Mouse (Mus musculus) stomach, embryonic 14.5 days (tissue): ENCODE data around the gene Slco3a1. TPM values are rescaled to one million over a fixed set of nuclear protein-coding genes. Genes with fewer than 3 reads are reported as not detected.

Experiments used
- ATAC-seq: fragments of 200-750 bp; cut with Nextera tagmentation; 2 replicates; pipeline ENCODE4 v1.8.0; 2017; ENCODE audit warnings: low read depth, moderate TSS enrichment; ENCODE audit not compliant: insufficient number of reproducible peaks, insufficient read depth, low FRiP score
- H3K27ac ChIP-seq: fragments of 300-500 bp; sonication (generic); 2 replicates; pipeline ENCODE4 v1.5.1; 2014; ENCODE audit warnings: mild to moderate bottlenecking, low read length, moderate library complexity, mixed read lengths
- H3K27me3 ChIP-seq: fragments of 300-500 bp; sonication (generic); 2 replicates; pipeline ENCODE4 v1.6.1; 2014; ENCODE audit warnings: low read length, control low read depth, mixed read lengths; ENCODE audit not compliant: control insufficient read depth, insufficient read depth
- H3K36me3 ChIP-seq: fragments of 300-500 bp; sonication (generic); 2 replicates; pipeline ENCODE4 v1.6.1; 2014; ENCODE audit warnings: mild to moderate bottlenecking, control low read depth, low read length, moderate library complexity, mixed read lengths; ENCODE audit not compliant: control insufficient read depth, insufficient read depth
- H3K4me1 ChIP-seq: fragments of 300-500 bp; sonication (generic); 2 replicates; pipeline ENCODE4 v1.6.1; 2014; ENCODE audit warnings: low read length, control low read depth, mixed read lengths; ENCODE audit not compliant: control insufficient read depth, insufficient read depth
- H3K4me2 ChIP-seq: fragments of 300-500 bp; sonication (generic); replicated peaks from 2 replicates; pipeline ENCODE4 v1.6.1; 2014; ENCODE audit warnings: low read depth, low read length, control low read depth
- H3K4me3 ChIP-seq: fragments of 300-500 bp; sonication (generic); 2 replicates; pipeline ENCODE4 v1.5.1; 2014; ENCODE audit warnings: low read depth, low read length, control low read depth
- H3K9ac ChIP-seq: fragments of 300-500 bp; sonication (generic); replicated peaks from 2 replicates; pipeline ENCODE4 v1.6.1; 2014; ENCODE audit warnings: low read depth, mild to moderate bottlenecking, control low read depth, low read length, moderate library complexity, mixed read lengths
- H3K9me3 ChIP-seq: fragments of 300-500 bp; sonication (generic); 2 replicates; pipeline ENCODE4 v1.6.1; 2016; ENCODE audit warnings: low read depth, low read length, control low read depth; ENCODE audit not compliant: control insufficient read depth
- WGBS: fragments of 180-500 bp; shearing (Covaris S2); extraction: QIAGEN DNeasy Blood & Tissue Kit; methylation state at CpG from one replicate; pipeline ENCODE4 v1.1.7; 2014; 5-methylcytosine and 5-hydroxymethylcytosine counted together
- polyA plus RNA-seq: library from polyadenylated mRNA; unstranded; fragments of >200 nt; fragmentation: Nextera tagmentation; extraction: Ambion mirVana; gene quantifications from 2 replicates; pipeline ENCODE4 v1.2.1, GENCODE M21; 2014

Slco3a1 gene
- polyA plus RNA-seq, 1 experiment from 2014 or later: 9.1 TPM

- H3K4me1 ChIP-seq: peaks cover 6% of the 10 kb centered on the region; the same call in 1 of the 2 replicates
- H3K4me2 ChIP-seq: no peak overlapping the region
- no peaks in the 10 kb centered on the region for H3K9me3 ChIP-seq
- no peak overlapping the region for H3K27ac ChIP-seq
- H3K9ac ChIP-seq: no peak overlapping the region
- H3K27me3 ChIP-seq: no peaks in the 10 kb centered on the region
- H3K4me3 ChIP-seq: no peak overlapping the region
- ATAC-seq: no peak
- H3K36me3 ChIP-seq: no peaks in the 10 kb centered on the region
- WGBS: 90% methylated on average over 3 of the region's 3 CpGs
Observed at GRCm38 (mm10) chr7:74332323-74332722, 222.3 kb downstream of the Slco3a1 start.

GRCm38 (mm10) chr7:74330858-74331726 is 223.5 kb downstream of the Slco3a1 start:
- no peaks in the 10 kb centered on the region for H3K9me3 ChIP-seq
- WGBS: 43% methylated on average over 7 of the region's 7 CpGs
- H3K27me3 ChIP-seq: no peaks in the 10 kb centered on the region
- peaks cover 6% of the 10 kb centered on the region; the same call in 1 of the 2 replicates for H3K4me1 ChIP-seq
- peak; percentile 46; the same call in 1 of the 2 replicates for ATAC-seq
- no peak overlapping the region for H3K27ac ChIP-seq
- no peak overlapping the region for H3K4me3 ChIP-seq
- H3K36me3 ChIP-seq: no peaks in the 10 kb centered on the region
- H3K9ac ChIP-seq: no peak overlapping the region
- H3K4me2 ChIP-seq: no peak overlapping the region

DNA sequence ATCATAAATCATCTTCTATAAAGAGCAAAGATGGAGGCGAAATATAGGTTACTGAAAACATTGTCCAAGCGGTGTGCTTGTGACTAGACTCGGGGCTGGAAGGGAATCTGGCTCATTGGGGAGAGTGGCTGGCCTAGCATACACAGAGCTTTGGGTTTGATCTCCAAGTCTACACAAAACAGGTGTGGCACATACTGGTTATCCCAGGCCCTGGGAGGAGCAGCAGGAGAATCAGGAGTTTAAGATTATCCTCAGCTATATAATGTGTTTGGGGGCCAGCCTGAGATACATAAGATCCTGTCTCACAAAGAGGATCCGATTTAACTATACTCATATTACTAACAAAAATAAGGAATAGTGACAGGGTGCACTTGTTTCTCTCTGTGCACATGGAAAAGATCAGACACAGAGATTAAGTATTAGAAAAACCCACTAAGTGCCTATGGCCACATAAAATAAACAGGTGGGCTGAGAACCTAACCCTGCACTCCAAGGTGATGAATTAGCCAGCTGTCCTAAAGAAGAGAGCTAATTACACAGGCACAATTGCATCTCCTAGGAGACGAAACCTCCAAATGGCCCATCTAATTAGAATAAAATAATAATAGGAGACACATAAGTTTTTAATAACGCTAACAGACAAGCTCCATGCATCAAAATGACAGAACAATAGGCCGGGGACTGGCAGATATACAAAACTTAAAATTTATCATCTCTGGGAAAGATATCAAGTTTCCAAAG is 224.3 kb downstream of the Slco3a1 start:
- H3K27ac ChIP-seq: no peak overlapping the region
- no peak overlapping the region for H3K4me2 ChIP-seq
- peaks cover 6% of the 10 kb centered on the region; the same call in 1 of the 2 replicates for H3K4me1 ChIP-seq
- no peak overlapping the region for H3K9ac ChIP-seq
- no peaks in the 10 kb centered on the region for H3K27me3 ChIP-seq
- no peak overlapping the region for H3K4me3 ChIP-seq
- no peaks in the 10 kb centered on the region for H3K9me3 ChIP-seq
- H3K36me3 ChIP-seq: no peaks in the 10 kb centered on the region
- ATAC-seq: peak; percentile 28; the same call in 1 of the 2 replicates
- WGBS: 62% methylated on average over 7 of the region's 7 CpGs

GRCm38 (mm10) chr7:74329004-74329403 is 225.6 kb downstream of the Slco3a1 start:
- no peak overlapping the region for H3K4me2 ChIP-seq
- no peak overlapping the region for H3K27ac ChIP-seq
- no peaks in the 10 kb centered on the region for H3K36me3 ChIP-seq
- no peaks in the 10 kb centered on the region for H3K27me3 ChIP-seq
- H3K4me1 ChIP-seq: peaks cover 6% of the 10 kb centered on the region; the same call in 1 of the 2 replicates
- no peak for ATAC-seq
- 79% methylated on average over 1 of the region's 1 CpGs for WGBS
- no peaks in the 10 kb centered on the region for H3K9me3 ChIP-seq
- H3K4me3 ChIP-seq: no peak overlapping the region
- H3K9ac ChIP-seq: no peak overlapping the region

DNA sequence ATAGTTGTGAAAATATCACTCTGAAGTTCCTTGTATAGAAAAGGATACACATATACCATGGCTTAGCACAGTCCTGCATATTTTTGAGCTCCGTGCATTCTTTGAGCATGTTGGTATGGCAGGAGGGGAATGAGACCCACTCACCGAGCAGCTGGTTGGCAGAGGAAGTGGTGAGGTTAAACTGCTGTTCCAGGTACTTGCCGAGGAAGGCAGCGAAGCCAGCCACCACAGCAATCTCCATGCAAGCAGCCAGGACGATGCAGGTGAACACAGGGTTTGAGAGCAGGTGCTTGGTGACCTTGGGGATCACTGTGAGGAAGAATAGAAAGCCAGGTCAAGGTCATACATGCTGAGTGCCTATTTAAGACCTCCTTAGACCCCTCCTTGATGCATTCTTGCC is 226.9 kb downstream of the Slco3a1 start:
- Histone ChIP-seq H3K27ac (no peak overlapping the region), H3K9ac (no peak overlapping the region), H3K4me3 (no peak overlapping the region), H3K36me3 (no peaks in the 10 kb centered on the region), H3K27me3 (no peaks in the 10 kb centered on the region), H3K4me2 (no peak overlapping the region), H3K9me3 (no peaks in the 10 kb centered on the region), H3K4me1 (peaks cover 10% of the 10 kb centered on the region; the same call in 1 of the 2 replicates)
- 86% methylated on average over 5 of the region's 5 CpGs for WGBS
- no peak for ATAC-seq

- Histone ChIP-seq H3K4me2 (no peak overlapping the region), H3K4me1 (0 out of 2 replicates have a peak, but pooled peaks cover 4% of the 10 kb centered on the region), H3K9ac (no peak overlapping the region), H3K9me3 (no peaks in the 10 kb centered on the region), H3K4me3 (no peak overlapping the region), H3K27me3 (no peaks in the 10 kb centered on the region), H3K36me3 (no peaks in the 10 kb centered on the region), H3K27ac (no peak overlapping the region)
- WGBS: 60% methylated on average over 8 of the region's 8 CpGs
- peak; percentile 56; the same call in 1 of the 2 replicates for ATAC-seq
Observed at GRCm38 (mm10) chr7:74325052-74325451, 229.5 kb downstream of the Slco3a1 start.

- Histone ChIP-seq H3K36me3 (no peaks in the 10 kb centered on the region), H3K4me3 (no peak overlapping the region), H3K27ac (no peak overlapping the region), H3K9me3 (no peaks in the 10 kb centered on the region), H3K4me1 (0 out of 2 replicates have a peak, but pooled peaks cover 4% of the 10 kb centered on the region), H3K9ac (no peak overlapping the region), H3K4me2 (no peak overlapping the region), H3K27me3 (no peaks in the 10 kb centered on the region)
- WGBS: 47% methylated on average over 5 of the region's 5 CpGs
- no peak for ATAC-seq
Observed at GRCm38 (mm10) chr7:74323683-74324082, 230.9 kb downstream of the Slco3a1 start.

- H3K9me3 ChIP-seq: no peaks in the 10 kb centered on the region
- no peak overlapping the region for H3K4me3 ChIP-seq
- 0 out of 2 replicates have a peak, but pooled peaks cover 4% of the 10 kb centered on the region for H3K4me1 ChIP-seq
- H3K4me2 ChIP-seq: no peak overlapping the region
- H3K27ac ChIP-seq: no peak overlapping the region
- no peaks in the 10 kb centered on the region for H3K36me3 ChIP-seq
- H3K27me3 ChIP-seq: no peaks in the 10 kb centered on the region
- ATAC-seq: no peak
- no peak overlapping the region for H3K9ac ChIP-seq
Observed at GRCm38 (mm10) chr7:74323194-74323593, 231.4 kb downstream of the Slco3a1 start.
